Mouse (Mus musculus): ENCODE measurements around the gene Btnl9.

GRCm38 (mm10) chr11:49219271-49219670, 32.3 kb upstream of the Btnl9 start:
- TF ChIP-seq CTCF (IDR thresholded peaks at IDR 0.05; ENCODE audit: control insufficient read depth, insufficient read depth, low read length) (no peak), POLR2A (IDR thresholded peaks at IDR 0.05; ENCODE audit: borderline replicate concordance, control insufficient read depth, low read depth, low read length) (no peak)

Data from bone marrow, adult 2 months (tissue).